Mouse (Mus musculus): ENCODE measurements at regions not wholly inside any gene's neighbourhood (a gene's known extent, or its start where the extent isn't known, plus 50 kb on each side); places are given as distances from the start of the nearest gene placed in this dataset.

DNA sequence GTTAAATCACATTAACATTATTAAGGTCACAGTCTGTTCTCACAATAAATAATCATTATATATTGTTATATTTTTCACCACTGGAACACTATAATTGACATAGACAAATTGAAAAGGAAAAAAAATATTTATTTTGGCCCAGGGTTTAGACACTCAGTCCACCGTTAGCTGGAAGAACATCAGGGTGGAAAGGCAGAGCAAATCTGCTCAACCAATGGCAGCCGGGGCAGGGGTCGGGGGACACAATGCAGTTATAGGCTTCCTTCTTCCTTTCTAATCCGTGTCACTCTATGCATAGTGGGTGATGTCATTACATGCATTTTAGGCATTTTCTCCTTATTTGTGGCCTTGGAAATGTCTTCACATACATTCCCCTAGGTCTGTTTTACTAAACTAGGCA lies 552.8 kb upstream of the Tenm3 start:
- no peak for DNase-seq (ENCODE audit: low spot score in 2 of 2)

DNA sequence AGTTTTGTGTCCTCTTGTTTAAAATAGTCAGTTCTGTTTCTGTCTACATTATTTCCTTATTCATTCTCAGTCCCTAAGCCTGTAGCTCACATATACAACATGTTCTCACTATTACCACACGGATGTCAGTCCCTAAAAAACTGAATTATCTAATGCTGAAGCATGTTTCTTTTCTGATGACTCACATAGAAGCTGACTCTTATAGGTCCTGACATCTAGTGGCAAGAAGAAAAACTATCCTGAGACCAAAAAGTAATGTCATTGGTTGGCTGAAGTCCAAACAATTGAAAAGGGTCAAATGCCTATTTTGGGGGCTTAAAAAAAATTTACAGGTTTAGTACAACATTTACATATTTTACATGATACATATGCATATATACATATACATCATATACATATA lies 551.3 kb upstream of the Tenm3 start:
- no peak for DNase-seq (ENCODE audit: low spot score in 2 of 2)

- no peak for DNase-seq (ENCODE audit: low spot score in 2 of 2)
Observed at GRCm38 (mm10) chr8:49389525-49389924, 545.8 kb upstream of the Tenm3 start.

- DNase-seq (ENCODE audit: low spot score in 2 of 2) = no peak
Observed at GRCm38 (mm10) chr8:49387587-49387986, 543.8 kb upstream of the Tenm3 start.

- DNase-seq (ENCODE audit: low spot score in 2 of 2) = no peak
Observed at GRCm38 (mm10) chr8:49372686-49373085, 528.9 kb upstream of the Tenm3 start.

DNA sequence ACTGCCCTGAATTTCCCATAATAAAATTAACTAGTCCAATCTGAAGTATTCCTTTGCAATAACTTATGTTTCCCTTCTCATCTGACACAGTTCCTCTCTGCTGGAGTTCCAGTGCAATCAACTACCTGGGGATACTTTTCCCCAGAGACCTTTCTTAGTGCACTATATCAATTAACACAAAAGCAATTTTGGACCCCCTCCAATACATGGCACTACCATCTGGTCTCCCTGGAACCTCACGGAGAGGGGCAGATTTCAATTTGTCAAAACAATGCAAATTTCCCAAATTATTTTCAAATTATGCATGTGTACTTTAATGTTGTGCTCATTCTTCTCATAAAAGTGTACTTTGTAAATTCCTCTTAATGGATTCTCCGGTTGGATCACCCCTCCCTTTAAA lies 518.9 kb upstream of the Tenm3 start:
- DNase-seq (ENCODE audit: low spot score in 2 of 2) = no peak

GRCm38 (mm10) chr8:49361443-49361842 lies 517.7 kb upstream of the Tenm3 start:
- DNase-seq (ENCODE audit: low spot score in 2 of 2) = no peak

GRCm38 (mm10) chr8:49360121-49360520 lies 516.4 kb upstream of the Tenm3 start:
- no peak for DNase-seq (ENCODE audit: low spot score in 2 of 2)

DNA sequence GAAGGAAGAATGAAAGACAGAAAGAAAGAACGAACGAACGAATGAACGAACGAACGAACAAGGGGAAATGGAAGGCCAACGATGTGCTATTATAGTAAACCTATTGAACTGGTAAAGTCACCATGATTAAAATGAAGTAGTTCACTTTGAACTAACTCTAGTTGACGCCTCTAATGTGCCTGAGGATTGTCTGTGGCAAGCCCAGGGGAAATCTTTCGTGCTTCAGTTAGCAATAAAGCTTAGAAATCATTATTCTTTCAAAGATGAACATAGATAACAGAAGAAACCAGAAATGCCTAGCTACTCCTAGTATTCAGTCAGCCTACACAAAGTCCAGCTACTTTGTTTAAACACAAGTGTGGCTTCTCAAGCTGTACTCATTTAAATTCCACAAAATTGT lies 515.9 kb upstream of the Tenm3 start:
- DNase-seq (ENCODE audit: low spot score in 2 of 2) = no peak

- DNase-seq (ENCODE audit: low spot score in 2 of 2) = no peak
Observed at GRCm38 (mm10) chr8:49348602-49349001, 504.9 kb upstream of the Tenm3 start.

DNA sequence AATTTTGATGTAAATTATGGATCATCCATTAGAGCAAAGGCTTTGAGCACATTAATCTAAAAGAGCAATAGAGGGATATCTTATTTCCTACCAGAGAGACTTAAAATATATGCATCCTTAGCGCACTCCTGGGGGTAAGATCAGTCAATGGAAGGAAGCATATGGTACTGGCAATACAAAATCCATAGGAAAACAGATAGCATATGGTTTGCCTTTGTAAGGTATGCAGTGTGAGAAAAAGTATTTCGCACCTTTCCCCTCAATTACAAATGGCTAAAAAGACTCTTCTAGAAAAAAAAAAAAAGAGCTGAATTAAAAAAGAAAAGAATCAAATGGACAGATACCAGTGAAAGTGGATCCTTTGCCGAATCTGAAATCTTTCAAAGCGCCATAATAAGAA lies 495.0 kb upstream of the Tenm3 start:
- DNase-seq (ENCODE audit: low spot score in 2 of 2) = no peak

GRCm38 (mm10) chr8:49326980-49327379 lies 483.2 kb upstream of the Tenm3 start:
- DNase-seq (ENCODE audit: low spot score in 2 of 2) = no peak

DNA sequence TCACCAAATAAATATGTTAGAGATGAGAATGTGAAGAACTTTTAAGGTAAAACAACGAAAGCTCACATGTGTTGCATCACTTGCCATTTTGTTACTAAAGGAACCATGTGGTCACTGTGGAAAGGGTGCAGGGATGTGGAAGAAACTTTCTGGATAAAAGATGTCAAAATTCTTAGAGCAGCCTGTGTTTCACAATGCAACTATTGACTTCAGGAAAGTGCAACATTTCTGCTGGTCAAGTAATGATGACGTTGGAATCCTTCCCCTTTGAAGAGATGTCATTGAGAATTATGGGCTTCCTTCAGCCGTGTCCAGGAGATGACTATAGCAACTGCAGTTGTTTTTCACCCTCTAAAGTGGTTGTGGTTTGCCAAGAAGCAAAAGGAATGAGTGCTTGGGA lies 477.7 kb upstream of the Tenm3 start:
- DNase-seq (ENCODE audit: low spot score in 2 of 2) = no peak

GRCm38 (mm10) chr8:49313483-49314278 lies 469.9 kb upstream of the Tenm3 start:
- no peak for DNase-seq (ENCODE audit: low spot score in 2 of 2)

GRCm38 (mm10) chr8:49312816-49313215 lies 469.1 kb upstream of the Tenm3 start:
- DNase-seq (ENCODE audit: low spot score in 2 of 2) = no peak

DNA sequence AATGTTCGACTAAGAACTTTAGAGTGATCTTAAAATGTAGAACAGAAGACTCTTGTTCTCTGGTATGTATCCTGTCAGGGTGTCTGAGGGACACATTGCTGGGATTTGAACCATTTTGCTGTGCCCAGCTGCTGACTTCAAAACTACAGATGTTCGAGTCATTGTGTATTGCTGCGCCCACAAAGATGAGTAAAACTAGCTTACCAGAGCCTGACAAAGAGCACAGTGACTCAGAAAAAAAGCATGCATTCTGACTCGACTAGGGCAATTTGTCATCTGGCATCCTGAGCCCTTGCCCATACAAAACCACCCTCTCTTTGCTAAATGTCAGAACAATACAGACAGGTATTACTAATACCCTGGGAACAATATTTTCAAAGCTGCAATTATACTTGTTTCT lies 438.6 kb upstream of the Tenm3 start:
- no peak for DNase-seq (ENCODE audit: low spot score in 2 of 2)

DNA sequence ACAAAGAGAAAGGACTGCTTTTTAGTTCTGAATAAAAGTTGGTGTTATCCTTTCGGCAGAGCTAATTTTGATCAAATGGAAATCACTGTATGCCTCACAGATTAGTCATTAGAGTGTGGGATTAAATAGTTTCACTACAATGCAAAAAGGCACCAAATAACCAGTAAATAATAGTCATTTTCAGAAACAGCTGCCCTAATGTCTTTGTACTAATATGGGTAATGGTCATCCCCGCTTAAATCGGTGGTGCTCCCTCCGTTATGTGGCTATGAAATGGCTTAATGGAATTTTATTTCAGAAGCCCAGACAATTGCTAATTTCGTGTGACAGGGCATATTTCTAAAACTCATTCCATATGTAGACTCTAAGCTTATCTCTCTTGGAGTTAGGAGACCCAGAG lies 437.5 kb upstream of the Tenm3 start:
- no peak for DNase-seq (ENCODE audit: low spot score in 2 of 2)

GRCm38 (mm10) chr8:49274031-49274430 lies 430.3 kb upstream of the Tenm3 start:
- DNase-seq (ENCODE audit: low spot score in 2 of 2) = no peak

GRCm38 (mm10) chr8:49273109-49273508 lies 429.4 kb upstream of the Tenm3 start:
- no peak for DNase-seq (ENCODE audit: low spot score in 2 of 2)

DNA sequence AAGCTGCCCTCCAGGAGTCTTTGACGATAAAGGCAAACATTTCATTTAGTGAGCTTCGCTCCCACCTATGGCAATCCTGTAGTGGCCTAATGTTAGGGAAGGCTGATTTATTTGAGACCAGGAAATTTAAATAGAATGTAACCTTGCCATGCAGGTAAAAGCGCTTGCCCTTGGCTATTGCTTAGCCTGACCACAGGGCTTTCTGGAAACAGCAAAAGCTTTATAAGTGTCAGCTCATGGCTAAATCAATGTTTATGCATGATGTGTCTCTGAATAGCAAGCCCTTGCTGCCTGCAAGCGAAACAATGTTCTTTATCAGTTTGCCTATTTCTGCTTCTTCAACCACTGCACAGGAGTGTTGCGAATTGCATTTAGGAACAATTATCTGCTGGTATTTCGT lies 419.7 kb upstream of the Tenm3 start:
- no peak for DNase-seq (ENCODE audit: low spot score in 2 of 2)

DNA sequence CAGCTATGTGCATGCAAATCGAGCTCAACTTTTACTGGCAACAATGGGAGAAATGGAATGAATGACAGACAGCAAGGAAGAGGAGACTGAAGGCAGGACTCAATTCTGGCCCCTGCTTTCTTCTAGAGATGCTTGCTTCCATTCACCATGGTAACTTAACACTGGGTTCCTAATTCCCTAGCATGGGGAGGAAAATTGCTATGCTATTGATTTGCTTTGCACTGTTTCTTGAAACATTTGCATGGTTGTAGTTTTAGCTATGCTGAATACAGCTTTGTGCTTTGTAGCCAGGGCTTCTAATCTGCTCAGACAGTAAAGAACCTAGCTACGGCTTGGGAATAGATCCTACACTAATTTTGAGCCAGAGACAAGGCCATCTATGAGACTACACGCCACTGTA lies 419.0 kb upstream of the Tenm3 start:
- DNase-seq (ENCODE audit: low spot score in 2 of 2) = no peak

DNA sequence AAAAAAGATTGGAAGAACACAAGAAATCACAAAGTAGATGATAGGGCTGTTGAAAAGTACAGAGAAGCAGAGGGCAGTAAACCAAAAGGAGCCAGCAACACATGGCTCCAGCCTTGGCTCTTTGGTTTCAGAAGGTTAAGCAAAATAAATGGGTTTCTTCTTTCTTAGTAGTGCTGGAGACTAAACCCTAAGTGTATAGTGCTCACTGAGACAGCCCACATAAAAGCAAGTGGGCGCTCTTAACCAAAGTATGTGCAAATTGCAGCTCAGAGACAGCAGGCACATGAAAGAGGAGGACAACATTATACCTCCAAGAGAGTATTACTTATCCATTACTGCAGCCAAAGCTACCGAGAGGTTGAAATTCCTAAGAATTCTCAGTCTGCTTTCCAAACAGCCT lies 412.2 kb upstream of the Tenm3 start:
- DNase-seq (ENCODE audit: low spot score in 2 of 2) = no peak

GRCm38 (mm10) chr8:49254311-49254828 lies 410.6 kb upstream of the Tenm3 start:
- DNase-seq (ENCODE audit: low spot score in 2 of 2) = no peak

DNA sequence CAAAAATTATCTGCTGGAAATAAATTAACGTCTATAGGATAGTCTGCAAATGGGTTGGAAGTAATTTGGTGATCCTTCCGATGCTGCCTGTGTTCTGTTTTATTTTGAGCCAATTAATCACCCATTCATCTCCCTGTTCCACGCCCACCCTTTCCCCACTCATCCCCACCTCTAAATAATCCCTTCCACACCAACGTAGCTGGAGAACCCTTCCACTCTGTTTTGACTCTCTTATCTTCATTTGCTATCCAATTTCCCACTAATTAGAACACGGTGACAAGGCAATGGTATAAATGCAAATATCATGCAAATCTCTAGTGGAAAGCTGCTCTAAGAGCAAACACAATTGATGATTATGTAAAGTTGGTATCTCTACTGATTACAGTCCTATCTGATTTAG lies 399.3 kb upstream of the Tenm3 start:
- DNase-seq (ENCODE audit: low spot score in 2 of 2) = no peak
